Mouse (Mus musculus) embryo, embryonic 10 days (tissue): ENCODE measurements around the gene Sel1l.
"Not testable (repeated sequence)": the region's sequence is repeated elsewhere in the genome, so short reads cannot be mapped to it uniquely, and the experiment has no call there.

Source experiments
- DNase-seq: peaks from one replicate; pipeline ENCODE4 v3.0.0-alpha.2; 2015; ENCODE audit warnings: low spot score

Sel1l gene

GRCm38 (mm10) chr12:91818726-91819125 lies 30.2 kb downstream of the Sel1l start:
- no peak for DNase-seq

GRCm38 (mm10) chr12:91815990-91816389 lies 33.0 kb downstream of the Sel1l start:
- peak; percentile 56 for DNase-seq

GRCm38 (mm10) chr12:91815552-91815951 lies 33.4 kb downstream of the Sel1l start:
- DNase-seq, result no peak

- DNase-seq, result no peak
Measured at GRCm38 (mm10) chr12:91808911-91809310, 40.0 kb downstream of the Sel1l start.

GRCm38 (mm10) chr12:91807761-91808160 lies 41.2 kb downstream of the Sel1l start:
- DNase-seq, result no peak

- no peak for DNase-seq
Measured at GRCm38 (mm10) chr12:91807095-91807494, 41.9 kb downstream of the Sel1l start.

- no peak for DNase-seq
Measured at GRCm38 (mm10) chr12:91804262-91804661, 44.7 kb downstream of the Sel1l start.

- no peak for DNase-seq
Measured at GRCm38 (mm10) chr12:91803207-91803932, 45.6 kb downstream of the Sel1l start.

GRCm38 (mm10) chr12:91802586-91803206 lies 46.3 kb downstream of the Sel1l start:
- DNase-seq, result no peak

GRCm38 (mm10) chr12:91800861-91801385 lies 48.0 kb downstream of the Sel1l start:
- no peak for DNase-seq

- no peak for DNase-seq
Measured at GRCm38 (mm10) chr12:91799821-91800335, 49.1 kb downstream of the Sel1l start.

GRCm38 (mm10) chr12:91799379-91799773 lies 49.6 kb downstream of the Sel1l start:
- DNase-seq, result no peak

- DNase-seq, result peak; percentile 41
Measured at GRCm38 (mm10) chr12:91798720-91799378, 50.1 kb downstream of the Sel1l start.

- DNase-seq, result no peak
Measured at GRCm38 (mm10) chr12:91796774-91797173, 52.2 kb downstream of the Sel1l start.

- no peak for DNase-seq
Measured at GRCm38 (mm10) chr12:91793266-91793665, 55.7 kb downstream of the Sel1l start.

GRCm38 (mm10) chr12:91791822-91792221 lies 57.1 kb downstream of the Sel1l start:
- no peak for DNase-seq

GRCm38 (mm10) chr12:91789801-91790200 lies 59.2 kb downstream of the Sel1l start:
- DNase-seq, result peak; percentile 73

GRCm38 (mm10) chr12:91788446-91788845 lies 60.5 kb downstream of the Sel1l start:
- not testable (repeated sequence) for DNase-seq

- no peak for DNase-seq
Measured at GRCm38 (mm10) chr12:91787959-91788437, 61.0 kb downstream of the Sel1l start, which contains the start of gene Ston2. Ston2 (minus strand) TSS chr12:91788387.

- DNase-seq, result no peak
Measured at GRCm38 (mm10) chr12:91786355-91786754, 62.6 kb downstream of the Sel1l start.

GRCm38 (mm10) chr12:91781432-91781831 lies 67.5 kb downstream of the Sel1l start:
- no peak for DNase-seq

- no peak for DNase-seq
Measured at GRCm38 (mm10) chr12:91780531-91780930, 68.4 kb downstream of the Sel1l start.
